Mouse (Mus musculus): ENCODE measurements around the gene Atxn7. TPM values are rescaled to one million over a fixed set of nuclear protein-coding genes. Genes with fewer than 3 reads are reported as not detected.
A peak's percentile ranks its signal among the peaks of the same experiment; 100 is the strongest.

Gene Atxn7
- polyA plus RNA-seq, 1 experiment from 2014 or later, result 4.0 TPM

- Histone ChIP-seq H3K27me3 (replicated peaks; ENCODE audit: control insufficient read depth, insufficient read depth, low read length) (no peaks in the 10 kb centered on the region), H3K4me2 (ENCODE audit: low read length) (peak within 1 kb of the TSS; percentile 90), H3K4me1 (replicated peaks; ENCODE audit: control insufficient read depth, insufficient read depth, low read length) (peaks cover 20% of the 10 kb centered on the region), H3K9me3 (ENCODE audit: control insufficient read depth, low read length) (no peaks in the 10 kb centered on the region), H3K9ac (replicated peaks; ENCODE audit: low read depth, low read length) (peak within 1 kb of the TSS; percentile 98), H3K4me3 (replicated peaks; ENCODE audit: low read length) (peak within 1 kb of the TSS; percentile 95), H3K27ac (ENCODE audit: low read length) (peak within 1 kb of the TSS; percentile 78), H3K36me3 (ENCODE audit: control insufficient read depth, insufficient read depth) (peaks cover 21% of the 10 kb centered on the region)
- ATAC-seq, result peak; percentile 99
- under 1% methylated on average over 68 of the region's 68 CpGs for WGBS
Measured at GRCm38 (mm10) chr14:14120230-14121096, 159.2 kb downstream of the Atxn7 start, which contains the start of gene Psmd6. Gene Psmd6 (minus strand): TSS chr14:14120984.

Other genes with a start within 250 kb of the Atxn7 start
- 0.14 TPM in 1 of 2 replicates, not detected in the other for gene Gm281, start 47.0 kb upstream of the Atxn7 start, polyA plus RNA-seq (2015; fragmentation: Nextera tagmentation; extraction: Ambion mirVana)
- gene Thoc7, start 412 bp downstream of the Atxn7 start, polyA plus RNA-seq (2015; fragmentation: Nextera tagmentation; extraction: Ambion mirVana), result 150 and 159 TPM in 2 replicates
- gene Psmd6, start 159.5 kb downstream of the Atxn7 start, polyA plus RNA-seq (2015; fragmentation: Nextera tagmentation; extraction: Ambion mirVana), result 275 and 281 TPM in 2 replicates
- gene Olfr720, start 225.4 kb downstream of the Atxn7 start, polyA plus RNA-seq (2015; fragmentation: Nextera tagmentation; extraction: Ambion mirVana), result not detected in 2 replicates